Mouse (Mus musculus) megakaryocyte-erythroid progenitor cell, adult 5-6 weeks (primary cell): ENCODE measurements at regions not wholly inside any gene's neighbourhood (a gene's known extent, or its start where the extent isn't known, plus 50 kb on each side); places are given as distances from the start of the nearest gene placed in this dataset.

ENCODE experiments used
- ATAC-seq: replicated peaks from 2 replicates; pipeline ENCODE4 v1.8.0; 2016; ENCODE audit warnings: mild to moderate bottlenecking, inconsistent platforms; ENCODE audit not compliant: severe bottlenecking, poor library complexity, low FRiP score, low TSS enrichment

DNA sequence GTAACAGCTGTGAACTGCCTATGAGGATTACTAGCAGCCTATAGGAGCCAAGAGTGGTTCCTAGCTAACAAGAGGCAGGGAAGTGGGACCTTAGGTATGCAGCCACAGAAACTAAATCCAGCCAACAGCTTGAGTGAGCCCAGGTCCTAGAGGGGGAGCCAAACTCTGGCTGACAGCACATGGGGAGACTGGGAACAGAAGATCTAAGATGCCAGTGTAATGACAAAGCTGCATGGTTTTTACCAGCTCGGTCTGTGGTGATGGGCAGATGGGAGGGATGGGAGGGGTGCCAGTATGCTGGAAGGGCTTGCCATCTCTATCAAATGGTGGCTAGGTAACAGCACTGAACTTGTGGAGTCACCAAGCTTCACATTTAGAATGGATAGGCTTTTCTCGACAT lies 60.6 kb upstream of the Magi1 start:
- ATAC-seq = no peak

DNA sequence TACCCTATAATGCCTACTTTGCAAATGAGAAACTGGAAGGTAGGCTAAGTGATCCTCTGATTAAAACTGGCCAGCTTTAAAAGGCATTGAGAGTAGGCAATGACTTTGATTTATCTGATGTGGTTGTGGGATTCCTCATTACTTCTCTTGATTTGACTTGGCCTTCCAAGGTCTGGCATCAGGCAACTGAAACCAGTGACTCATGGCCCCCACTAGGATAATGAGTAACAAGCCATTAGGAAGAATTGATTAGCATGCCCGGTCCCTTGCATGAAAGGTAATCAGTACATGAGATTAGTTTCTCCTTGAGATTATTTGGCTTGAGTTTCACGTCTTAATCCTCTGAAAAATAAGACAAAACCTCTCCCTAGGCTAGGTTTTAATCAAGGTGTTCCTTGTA lies 56.8 kb upstream of the Magi1 start:
- no peak for ATAC-seq

DNA sequence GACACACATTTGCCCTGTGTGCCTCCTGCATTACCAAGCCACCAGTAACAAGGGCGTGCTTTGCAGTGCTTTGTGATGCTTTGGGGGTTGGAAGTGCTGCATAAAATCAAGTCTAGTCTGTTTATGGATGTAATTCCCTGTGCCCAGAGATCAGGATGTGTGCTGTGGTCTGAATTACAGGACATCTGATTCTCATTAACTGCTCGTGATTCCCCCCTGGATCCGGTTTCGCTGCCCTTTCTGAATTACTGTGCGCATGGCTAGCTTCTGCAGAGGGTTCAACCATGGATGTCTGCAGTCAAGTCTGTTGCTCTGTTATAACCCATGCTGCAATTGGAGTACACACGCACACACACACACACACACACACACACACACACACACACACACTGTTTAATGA lies 52.5 kb upstream of the Magi1 start:
- ATAC-seq = no peak
